Mouse (Mus musculus) mesoderm, embryonic 11.5 days (tissue): ENCODE results near the gene Adgrg1.

Experiments used
- DNase-seq: peaks from one replicate; pipeline ENCODE4 v3.0.0-alpha.2; 2012; ENCODE audit warnings: low read depth, low spot score

Gene Adgrg1

GRCm38 (mm10) chr8:94974467-94975165, at the start of gene Adgrg1:
TSS of gene Adgrg1 (plus strand) at chr8:94974751.
- no peak for DNase-seq

GRCm38 (mm10) chr8:94928227-94928626, 46.3 kb upstream of the Adgrg1 start:
- no peak for DNase-seq

- DNase-seq, result no peak
These were observed 40.6 kb upstream of the Adgrg1 start for GRCm38 (mm10) chr8:94933918-94934317.

- DNase-seq, result no peak
These were observed 39.4 kb upstream of the Adgrg1 start for GRCm38 (mm10) chr8:94935172-94935571.

- peak; percentile 70 for DNase-seq
These were observed 32.0 kb upstream of the Adgrg1 start for GRCm38 (mm10) chr8:94942566-94942965.

GRCm38 (mm10) chr8:94945185-94945584, 29.4 kb upstream of the Adgrg1 start:
- no peak for DNase-seq

- no peak for DNase-seq
These were observed 26.1 kb upstream of the Adgrg1 start for GRCm38 (mm10) chr8:94948421-94948820.

- no peak for DNase-seq
These were observed 25.5 kb upstream of the Adgrg1 start for GRCm38 (mm10) chr8:94949010-94949409.

GRCm38 (mm10) chr8:94950046-94950445, 24.5 kb upstream of the Adgrg1 start:
- peak; percentile 85 for DNase-seq

- DNase-seq, result no peak
These were observed 24.1 kb upstream of the Adgrg1 start for GRCm38 (mm10) chr8:94950458-94950857.

GRCm38 (mm10) chr8:94952086-94952485, 22.5 kb upstream of the Adgrg1 start:
- no peak for DNase-seq

- DNase-seq, result no peak
These were observed 20.8 kb upstream of the Adgrg1 start for GRCm38 (mm10) chr8:94953624-94954367.

GRCm38 (mm10) chr8:94954368-94954737, 20.2 kb upstream of the Adgrg1 start:
- DNase-seq, result no peak

- peak; percentile 36 for DNase-seq
These were observed 19.4 kb upstream of the Adgrg1 start for GRCm38 (mm10) chr8:94954921-94955758.

- DNase-seq, result no peak
These were observed 18.4 kb upstream of the Adgrg1 start for GRCm38 (mm10) chr8:94956078-94956574.

- DNase-seq, result no peak
These were observed 12.3 kb upstream of the Adgrg1 start for GRCm38 (mm10) chr8:94962201-94962600.

- no peak for DNase-seq
These were observed 9.7 kb upstream of the Adgrg1 start for GRCm38 (mm10) chr8:94964828-94965227.

GRCm38 (mm10) chr8:94966578-94966977, 8.0 kb upstream of the Adgrg1 start:
- DNase-seq, result peak; percentile 62

GRCm38 (mm10) chr8:94967071-94967470, 7.5 kb upstream of the Adgrg1 start:
- DNase-seq, result no peak

- DNase-seq, result no peak
These were observed 7.0 kb upstream of the Adgrg1 start for GRCm38 (mm10) chr8:94967554-94967953.

GRCm38 (mm10) chr8:94973270-94973669, 1.3 kb upstream of the Adgrg1 start:
- no peak for DNase-seq

- DNase-seq, result no peak
These were observed 765 bp upstream of the Adgrg1 start for GRCm38 (mm10) chr8:94973786-94974185.
